Mouse (Mus musculus) left cerebral cortex, adult 11 months (tissue): ENCODE results near the gene Lmbr1l.
"Not testable (repeated sequence)": the region's sequence is repeated elsewhere in the genome, so short reads cannot be mapped to it uniquely, and the experiment has no call there.

ENCODE experiments used
- DNase-seq: peaks from one replicate; pipeline ENCODE4 v3.0.0; 2022; ENCODE audit warnings: low spot score

The Lmbr1l gene

DNA sequence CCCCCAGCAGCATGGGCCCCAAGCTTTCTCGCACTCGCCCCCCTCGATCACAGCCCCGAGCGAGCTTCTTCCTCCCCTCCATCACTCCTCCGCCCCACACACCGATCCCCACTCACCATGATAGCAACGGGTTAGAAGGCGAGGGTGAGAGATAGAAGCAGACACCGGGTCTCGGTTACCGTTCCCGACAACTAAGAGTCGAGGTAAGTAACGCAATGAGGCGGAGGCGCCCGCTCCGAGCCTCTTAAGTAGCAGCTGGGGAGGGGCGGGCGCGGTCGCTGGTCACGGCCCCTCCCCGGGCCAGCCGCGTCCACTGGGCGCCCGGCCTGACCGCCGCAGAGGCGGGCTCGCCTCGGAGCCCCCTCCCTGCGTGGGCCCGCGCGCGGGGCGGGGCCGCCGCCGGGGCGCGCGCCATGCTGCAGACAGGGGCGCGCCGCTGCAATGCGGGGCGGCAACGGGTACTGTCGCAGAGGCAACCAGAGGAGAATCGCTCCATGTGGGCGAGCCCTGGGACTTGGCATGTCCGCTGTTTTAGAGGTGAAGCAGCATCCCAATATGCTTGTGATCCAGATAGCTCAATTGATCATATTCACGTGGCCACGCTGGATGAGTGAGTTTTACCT, 16.3 kb upstream of the Lmbr1l start, which contains the start of gene Tuba1b:
Tuba1b (minus strand) TSS at position 349 of the 623 bp plus-strand sequence.
- DNase-seq = peak; percentile 91

DNA sequence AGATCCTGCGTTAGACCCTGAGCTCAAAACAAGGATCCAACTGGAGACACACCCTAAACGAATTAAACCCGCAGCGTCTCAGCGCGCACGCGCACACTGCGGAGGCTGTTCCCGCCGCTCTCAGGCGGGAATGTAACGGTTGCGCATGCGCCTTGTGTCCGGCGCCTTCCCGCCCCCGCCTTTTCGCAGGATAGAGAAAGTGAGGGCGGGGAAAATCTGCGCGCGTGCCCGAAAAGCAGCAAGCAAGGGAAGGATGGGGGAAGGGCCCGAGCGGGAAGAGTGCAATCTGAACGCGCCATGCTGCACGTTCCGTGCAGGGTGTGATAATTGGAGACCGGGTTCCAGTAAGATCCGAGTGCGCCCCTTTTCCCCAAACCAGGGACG, 15.8 kb upstream of the Lmbr1l start:
- DNase-seq = peak; percentile 91

DNA sequence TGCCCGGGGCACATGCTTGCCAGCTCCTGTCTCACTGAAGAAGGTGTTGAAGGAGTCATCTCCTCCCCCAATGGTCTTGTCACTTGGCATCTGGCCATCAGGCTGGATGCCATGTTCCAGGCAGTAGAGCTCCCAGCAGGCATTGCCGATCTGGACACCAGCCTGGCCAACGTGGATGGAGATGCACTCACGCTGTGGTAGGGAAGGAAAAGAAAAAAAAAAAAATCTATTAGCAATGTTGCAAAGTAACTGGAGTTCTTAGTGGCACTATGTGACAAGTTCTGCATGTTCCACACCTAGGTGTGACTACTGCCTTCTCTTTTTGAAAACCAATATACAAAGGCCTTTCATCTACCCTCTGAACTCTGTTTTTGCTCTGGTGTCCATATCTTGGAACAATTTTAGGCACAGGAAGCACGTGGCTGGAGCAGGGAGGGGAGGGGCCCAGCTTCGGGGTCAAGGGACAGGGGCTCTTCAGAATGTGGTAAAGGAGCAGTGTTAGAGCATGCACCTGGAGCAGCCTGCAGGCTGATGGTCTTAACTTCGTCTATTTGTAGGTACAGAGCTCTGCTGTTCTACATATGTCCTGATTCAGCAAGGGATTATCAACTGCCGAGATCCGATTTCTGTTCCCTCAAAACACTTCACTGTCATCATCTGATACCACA, 15.1 kb upstream of the Lmbr1l start:
- DNase-seq = not testable (repeated sequence)

DNA sequence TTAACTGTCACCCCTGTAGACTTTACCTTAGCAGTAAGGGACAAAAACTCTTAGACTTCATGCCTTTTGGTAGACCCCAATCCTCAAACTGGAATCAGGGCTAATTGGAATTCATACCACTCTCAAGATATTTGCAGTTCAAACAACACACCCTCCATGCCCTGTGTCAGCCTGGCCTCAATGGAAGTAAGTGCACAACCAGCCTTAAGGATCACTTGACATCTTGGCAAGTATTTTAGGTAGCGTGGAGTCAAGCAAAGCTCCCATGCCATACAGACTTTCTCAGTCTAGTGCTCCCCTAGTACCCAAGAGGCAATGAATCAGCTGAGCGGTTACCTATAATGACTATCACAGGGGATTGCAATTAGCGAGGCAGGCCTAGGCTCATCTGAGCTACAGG, 13.0 kb upstream of the Lmbr1l start:
- DNase-seq = no peak

DNA sequence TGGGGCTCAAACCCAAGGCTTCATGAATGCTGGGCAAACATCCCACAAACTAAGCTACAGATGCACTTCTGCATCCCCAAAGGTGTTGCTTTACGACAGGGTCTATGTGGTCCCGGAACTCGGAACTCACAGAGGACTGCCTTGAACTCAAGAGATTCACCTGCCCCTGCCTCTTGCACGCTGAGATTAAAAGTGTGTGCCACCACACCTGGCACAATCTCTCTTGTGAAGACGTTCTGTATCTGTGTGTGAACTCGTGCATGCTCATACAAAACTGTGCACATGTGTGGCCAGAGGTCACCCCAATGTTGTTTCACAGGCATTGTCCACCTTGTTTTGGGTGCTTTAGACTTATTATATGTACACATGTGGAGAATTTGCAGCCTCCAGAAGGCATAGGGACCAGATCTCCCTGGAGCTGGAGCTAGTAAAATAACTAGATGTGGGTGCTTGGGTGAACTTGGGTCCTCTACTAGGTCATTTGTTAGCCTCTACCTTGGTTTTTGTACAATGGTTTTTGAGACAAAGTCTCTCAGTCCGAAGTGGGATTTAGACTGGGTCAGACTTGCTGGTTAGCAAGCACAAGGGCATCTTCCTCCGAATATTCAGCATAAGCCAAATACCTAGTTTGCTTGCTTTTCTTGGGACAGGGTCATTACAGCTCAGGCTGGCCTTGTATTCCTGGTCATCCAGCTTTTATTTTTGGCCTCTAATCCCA, 12.1 kb upstream of the Lmbr1l start:
- no peak for DNase-seq

DNA sequence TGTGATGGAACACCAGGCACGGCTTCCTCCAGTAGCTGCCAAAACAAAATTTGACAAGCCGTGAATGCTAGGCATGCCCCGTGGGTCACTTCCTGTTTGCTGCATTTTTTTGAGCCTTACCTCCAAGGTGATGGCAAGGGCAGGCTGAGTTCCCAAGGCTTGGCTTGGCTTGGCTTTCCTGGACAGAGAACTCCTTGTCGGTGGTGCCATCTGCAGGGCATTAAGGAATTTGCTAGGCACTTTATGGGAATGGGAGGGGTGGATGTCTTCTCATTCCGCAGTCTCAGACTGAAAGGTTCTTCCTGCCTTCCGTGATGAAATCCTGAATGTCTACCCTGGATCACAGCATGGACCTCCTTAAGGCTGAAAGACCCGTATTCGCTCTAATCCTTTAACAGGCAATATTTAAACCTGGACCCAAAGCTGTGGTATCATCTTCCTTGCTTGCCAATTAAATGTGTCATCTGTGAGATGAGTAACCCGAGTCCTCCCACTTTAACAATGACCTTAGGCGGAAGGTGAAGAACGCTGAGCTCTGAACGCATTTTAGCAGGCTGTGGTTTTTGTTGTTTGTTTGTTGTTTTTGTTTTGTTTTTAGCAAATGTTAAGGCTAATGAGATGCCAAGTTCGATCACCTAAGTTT, 10.7 kb upstream of the Lmbr1l start:
- peak; percentile 51 for DNase-seq

DNA sequence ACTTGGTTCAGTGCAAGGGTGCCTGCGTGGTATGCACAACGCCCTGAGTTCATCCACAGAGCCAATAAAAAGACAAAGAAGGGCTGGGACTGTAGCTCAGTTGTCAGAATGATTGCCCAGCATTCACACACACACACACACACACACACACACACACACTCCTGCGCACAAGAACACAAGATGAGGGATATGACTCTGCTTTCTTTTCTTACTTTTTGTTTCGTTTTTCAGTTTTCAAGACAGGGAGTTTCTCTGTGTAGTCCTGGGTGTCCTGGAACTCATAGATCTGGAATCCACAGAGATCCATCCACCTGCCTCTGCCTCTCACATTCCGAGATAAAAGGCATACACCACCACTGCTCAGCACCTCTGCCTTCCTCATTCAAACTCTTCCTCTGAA, 9.5 kb upstream of the Lmbr1l start:
- no peak for DNase-seq

DNA sequence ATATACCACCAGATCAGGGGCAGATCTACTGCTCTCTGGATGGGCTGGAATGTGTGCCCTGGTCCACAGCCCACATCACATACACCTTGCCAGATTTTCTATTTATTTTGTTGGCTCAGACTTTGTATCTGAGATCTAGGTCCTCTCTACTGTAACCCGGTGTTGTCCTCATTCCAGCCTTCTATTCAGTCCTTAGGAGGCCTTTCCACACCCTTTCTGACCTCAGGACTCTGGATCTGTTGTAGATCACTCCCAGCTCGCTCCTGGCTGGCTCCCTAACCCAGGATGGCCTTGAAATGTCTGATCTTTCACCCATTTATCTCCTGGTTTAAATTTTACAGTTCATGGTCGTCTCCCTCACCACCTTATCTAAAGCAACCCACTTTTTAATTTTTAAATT, 6.7 kb upstream of the Lmbr1l start:
- no peak for DNase-seq

DNA sequence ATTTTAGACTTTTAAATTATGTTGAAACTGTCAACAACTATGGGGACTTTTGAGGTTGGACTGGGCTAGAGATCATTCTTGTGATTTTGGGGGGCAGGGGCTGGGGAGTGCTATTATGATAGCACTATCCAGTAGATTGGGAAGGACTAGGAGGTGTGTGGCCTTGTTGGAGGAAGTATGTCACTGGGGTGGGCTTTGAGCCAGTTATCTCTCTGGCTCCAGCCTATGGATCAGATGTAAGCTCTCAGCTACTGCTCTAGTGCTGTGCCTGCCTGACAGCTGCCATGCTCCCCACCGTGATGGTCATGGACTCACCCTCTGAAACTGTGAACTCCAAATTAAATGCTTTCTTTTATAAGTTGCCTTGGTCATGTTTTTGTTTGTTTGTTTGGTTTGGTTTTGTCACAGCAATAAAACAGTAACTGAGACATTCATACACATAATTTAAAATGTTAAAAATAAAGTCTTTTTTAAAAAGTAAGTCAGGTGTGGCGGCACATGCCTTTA, 5.1 kb upstream of the Lmbr1l start:
- DNase-seq = no peak

DNA sequence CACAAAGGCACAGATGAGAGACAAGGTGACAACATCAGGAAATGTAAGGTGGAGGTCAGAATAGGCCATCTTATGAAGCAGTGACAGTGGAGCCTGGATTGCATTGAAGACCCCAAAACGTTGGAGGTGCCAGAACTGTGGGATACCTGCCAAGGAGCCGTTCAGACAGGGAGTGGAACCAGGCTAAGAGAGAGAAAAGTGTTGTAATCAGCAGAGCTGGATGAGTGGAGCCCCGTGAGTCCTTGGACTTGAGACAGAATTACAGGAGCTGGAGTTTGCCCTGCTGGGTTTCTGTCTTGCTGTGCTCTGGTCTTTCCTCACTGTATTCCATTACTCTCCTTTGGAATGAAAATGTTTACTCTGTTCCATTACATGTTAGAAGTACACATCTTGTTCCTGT, 4.5 kb upstream of the Lmbr1l start:
- DNase-seq = no peak

DNA sequence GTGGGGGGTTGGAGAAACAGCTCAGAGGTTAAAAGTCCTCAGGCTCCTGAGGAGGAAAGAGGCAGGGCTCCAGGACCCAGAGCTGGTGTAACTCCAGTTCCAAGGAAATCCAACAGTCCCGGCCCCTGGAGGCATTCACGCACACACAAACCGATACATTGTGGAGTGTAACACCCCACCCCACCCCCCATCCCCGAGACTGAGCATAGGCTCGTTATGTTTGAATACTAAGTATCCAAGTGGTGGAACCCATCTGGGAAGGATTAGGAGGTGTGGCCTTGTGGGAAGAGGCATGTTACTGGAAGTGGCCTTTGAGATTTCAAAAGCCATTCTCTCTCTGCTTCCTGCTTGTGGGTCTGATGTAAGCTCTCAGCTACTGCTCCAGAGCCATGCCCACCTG, 3.5 kb upstream of the Lmbr1l start:
- DNase-seq = no peak

DNA sequence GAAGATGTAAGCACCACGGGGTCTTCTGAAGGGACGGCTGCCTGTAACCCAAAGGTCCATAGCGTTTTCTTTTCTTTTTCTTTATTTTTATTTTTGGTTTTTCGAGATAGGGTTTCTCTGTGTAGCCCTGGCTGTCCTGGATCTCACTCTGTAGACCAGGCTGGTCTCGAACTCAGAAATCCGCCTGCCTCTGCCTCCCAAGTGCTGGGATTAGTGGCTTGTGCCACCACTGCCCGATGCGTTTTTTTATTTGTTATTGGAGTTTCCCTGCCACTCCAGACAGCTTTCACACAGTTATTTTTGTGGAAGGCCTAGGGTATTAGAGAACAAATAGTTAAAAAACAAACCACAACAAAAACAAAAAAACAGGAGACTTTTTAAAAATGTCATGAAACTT, 466 bp upstream of the Lmbr1l start:
- DNase-seq = not testable (repeated sequence)

DNA sequence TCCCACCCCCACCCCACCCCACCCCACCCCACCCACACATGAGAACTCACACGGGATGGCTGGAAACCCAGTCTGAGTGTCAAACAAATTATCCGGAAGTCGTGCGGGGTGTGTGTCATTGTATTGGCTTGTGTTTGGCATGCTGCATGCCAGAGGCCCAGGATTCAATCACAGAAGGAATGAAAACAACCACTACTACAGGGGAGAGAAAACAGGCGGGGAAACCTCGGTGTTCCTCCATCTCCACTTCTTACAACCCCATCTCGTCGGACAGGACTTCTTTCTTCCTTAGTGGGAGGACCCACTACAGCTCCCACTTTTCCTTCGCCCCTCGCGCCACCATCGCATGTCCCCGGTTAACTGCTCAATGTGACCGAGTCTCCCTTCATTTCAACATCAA, 940 bp downstream of the Lmbr1l start:
- DNase-seq = no peak

DNA sequence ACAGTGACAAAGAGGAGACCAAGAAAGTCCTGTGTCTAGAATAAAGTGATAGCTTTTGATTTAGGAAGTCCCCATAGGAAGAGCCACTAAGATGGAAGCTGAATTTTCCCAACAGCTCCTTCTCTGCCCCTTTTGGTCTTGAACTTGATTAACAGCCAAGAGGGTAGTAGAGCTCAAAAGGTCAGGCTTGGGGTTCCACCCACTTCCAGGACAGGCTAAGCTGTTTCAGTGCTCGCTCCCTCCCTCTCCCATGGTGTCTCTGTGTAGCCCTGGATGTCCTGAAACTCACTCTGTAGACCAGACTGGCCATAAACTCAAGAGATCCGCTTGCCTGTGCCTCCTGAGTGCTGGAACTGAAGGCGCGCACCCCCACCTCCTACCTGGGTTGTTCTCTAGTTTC, 2.0 kb downstream of the Lmbr1l start:
- no peak for DNase-seq

DNA sequence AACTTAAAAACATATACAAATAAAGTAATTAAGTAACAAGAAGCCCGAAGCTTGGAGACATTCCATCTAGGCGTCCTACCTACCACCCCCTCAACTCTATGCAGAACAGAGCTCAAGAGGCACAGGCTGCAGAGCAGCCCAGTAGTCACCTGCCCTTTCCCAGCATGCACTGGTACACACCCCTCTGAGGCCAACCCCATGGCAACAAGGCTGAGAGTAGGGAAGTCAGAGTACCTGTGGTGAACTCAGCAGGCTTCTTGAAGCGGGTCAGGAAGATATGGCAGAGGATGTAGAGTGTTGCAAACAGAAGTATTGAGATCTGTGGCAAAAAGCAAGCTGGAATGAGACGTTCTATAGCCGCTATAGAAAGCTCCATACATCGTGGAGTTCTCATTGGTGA, 3.1 kb downstream of the Lmbr1l start:
- no peak for DNase-seq

DNA sequence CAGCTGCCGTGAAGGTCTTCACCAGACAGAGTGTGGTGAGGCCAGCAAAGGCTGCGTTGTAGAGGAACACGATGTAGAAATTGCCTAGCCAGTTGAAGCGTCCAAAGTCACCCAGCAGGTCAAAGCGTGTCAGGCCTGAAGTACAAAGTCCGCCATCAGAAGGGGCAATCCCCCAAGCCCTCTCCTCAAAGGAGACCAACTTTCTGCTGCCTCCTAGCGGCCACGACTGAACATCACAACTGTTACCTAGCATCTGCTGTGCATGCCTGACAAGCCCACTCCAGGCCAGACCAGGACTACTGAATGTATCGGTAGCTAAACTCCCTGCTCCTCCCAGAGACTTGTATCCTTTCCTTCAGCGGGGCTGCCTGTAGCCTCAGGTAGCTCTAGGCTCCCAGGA, 13.3 kb downstream of the Lmbr1l start:
- DNase-seq = no peak

DNA sequence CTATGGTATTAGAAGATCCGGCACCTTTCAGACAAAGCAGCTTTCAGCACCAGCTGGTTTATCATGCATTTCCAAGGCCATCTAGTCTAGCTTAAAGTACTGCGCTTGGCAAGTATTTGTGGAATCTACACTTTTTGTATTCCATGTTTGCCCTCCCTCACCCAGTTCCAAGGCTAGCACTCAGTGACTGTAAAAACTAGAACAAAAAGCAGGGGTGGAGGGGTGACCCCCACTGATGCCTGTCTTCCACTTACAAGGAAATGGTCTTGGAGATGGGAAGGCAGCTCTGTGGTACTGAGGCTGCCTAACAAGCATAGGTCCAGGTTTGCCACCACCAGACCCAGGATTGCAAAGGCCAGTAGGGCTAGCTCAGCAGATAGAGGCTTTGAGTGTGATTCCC, 15.4 kb downstream of the Lmbr1l start:
- DNase-seq = no peak

DNA sequence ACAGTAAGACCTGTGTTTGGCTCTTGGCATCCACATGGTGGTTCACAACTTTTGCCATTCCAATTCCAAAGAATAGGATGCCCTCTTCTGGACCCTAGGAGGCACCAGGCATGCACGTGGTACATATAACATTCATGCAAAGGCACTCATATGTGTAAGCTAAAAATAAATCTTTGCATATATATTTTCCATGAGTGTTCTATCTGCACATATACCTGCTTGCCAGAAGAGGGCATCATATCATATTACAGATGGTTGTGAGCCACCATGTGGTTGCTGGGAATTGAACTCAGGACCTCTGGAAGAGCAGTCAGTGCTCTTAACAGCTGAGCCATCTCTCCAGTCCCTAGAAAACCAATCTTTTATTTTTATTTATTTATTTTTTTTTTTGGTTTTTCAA, 16.5 kb downstream of the Lmbr1l start:
- no peak for DNase-seq

DNA sequence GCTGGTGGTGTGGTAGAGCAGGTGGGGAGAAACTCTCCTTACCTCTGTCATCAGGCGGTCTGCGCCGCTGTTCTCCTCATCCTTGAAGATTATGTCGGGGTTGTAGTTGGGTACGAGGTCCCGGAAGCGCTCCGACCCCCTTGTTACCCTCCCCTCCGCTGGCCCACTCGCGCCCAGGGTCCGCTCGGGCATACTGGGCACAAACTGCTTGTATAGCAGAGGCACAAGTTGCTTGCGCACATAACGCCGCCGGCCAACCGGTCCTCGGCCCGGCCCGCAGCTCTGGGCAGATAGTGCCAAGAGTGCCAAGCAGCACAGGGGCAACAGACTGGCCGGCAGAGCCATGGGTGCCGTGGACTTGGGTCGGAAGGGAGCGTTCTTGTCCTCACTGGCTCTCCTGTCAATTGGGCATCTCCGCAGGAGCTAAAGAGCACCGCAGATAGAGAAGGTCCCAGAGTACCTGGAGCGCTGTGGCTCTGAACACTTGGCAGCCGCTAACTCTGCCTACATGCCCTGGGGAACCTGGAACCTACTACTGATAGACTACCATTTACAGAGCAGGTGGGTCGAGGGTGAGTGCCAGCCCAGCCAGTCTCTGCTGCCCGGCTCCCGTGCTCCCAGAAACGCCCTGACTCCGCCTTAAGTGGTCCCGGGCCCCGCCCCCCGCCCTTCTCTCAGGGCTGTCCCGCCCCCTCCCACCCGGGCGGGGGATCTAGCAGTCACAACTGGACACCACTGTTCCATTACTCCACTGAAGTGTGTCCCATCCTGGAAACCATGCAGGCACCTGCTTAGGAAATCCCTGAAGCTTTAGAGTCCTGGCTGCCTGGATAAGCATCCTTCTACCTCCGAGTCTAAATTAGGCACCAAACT, 19.9 kb downstream of the Lmbr1l start, which contains the start of gene Dhh:
Dhh (minus strand) TSS at position 613 of the 873 bp plus-strand sequence.
- DNase-seq = no peak

DNA sequence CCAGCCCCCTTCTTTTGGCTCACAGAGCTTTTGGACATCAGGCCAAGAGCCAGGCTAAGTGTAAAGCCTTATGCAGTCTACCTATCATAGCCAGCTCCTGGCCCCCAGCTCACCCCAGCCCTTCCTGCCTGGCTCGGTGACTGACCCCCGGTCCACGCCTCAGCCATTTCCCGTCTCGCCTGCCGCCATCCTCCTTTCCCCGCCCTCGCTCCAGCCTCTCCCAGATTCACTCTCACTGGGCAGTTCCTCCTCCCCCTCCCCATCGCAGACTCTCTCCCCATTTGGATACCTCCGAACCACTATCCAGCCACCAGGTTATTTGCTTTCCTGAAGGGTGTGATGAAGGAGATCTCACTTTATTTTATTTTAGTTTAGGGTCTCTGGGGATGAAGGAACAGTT, 20.5 kb downstream of the Lmbr1l start:
- no peak for DNase-seq
